Mouse (Mus musculus) MEL (cell line): Measurements from ENCODE around the gene Cfap57. TPM values are rescaled to one million over a fixed set of nuclear protein-coding genes. Genes with fewer than 3 reads are reported as not detected.

ENCODE experiments used
- DNase-seq: peaks from one replicate; pipeline ENCODE4 v3.0.0; 2011; ENCODE audit warnings: low read depth, low spot score
- H3K27ac ChIP-seq: 2 replicates; pipeline ENCODE4 v1.5.1; 2012; ENCODE audit warnings: low read depth, mild to moderate bottlenecking, control low read depth, low read length, moderate library complexity; ENCODE audit not compliant: control insufficient read depth
- H3K27me3 ChIP-seq, 2 experiments: fragments of 150-350 bp in 1 of 2; sonication (generic) in 1 of 2; 2 replicates each; pipeline ENCODE4 v1.6.1; 2012; ENCODE audit warnings: low read length in 2 of 2, mild to moderate bottlenecking in 2 of 2, improper control_type of control experiment in 1 of 2, moderate library complexity in 1 of 2; ENCODE audit not compliant: insufficient read depth in 2 of 2, control insufficient read depth in 1 of 2
- H3K36me3 ChIP-seq, 2 experiments: 2 replicates each; pipeline ENCODE4 v1.6.1; 2012 to 2014; ENCODE audit warnings: low read length in 2 of 2, improper control_type of control experiment in 1 of 2, inconsistent platforms in 1 of 2, mild to moderate bottlenecking in 1 of 2; ENCODE audit not compliant: insufficient read depth in 2 of 2, control insufficient read depth in 1 of 2
- H3K4me1 ChIP-seq, 2 experiments: fragments of 150-350 bp in 1 of 2; sonication (generic) in 1 of 2; 2 replicates each; pipeline ENCODE4 v1.6.1; 2012; ENCODE audit warnings: low read length in 2 of 2, improper control_type of control experiment in 1 of 2, mild to moderate bottlenecking in 1 of 2; ENCODE audit not compliant: insufficient read depth in 2 of 2, control insufficient read depth in 1 of 2
- H3K4me3 ChIP-seq, 2 experiments: fragments of 150-350 bp in 1 of 2; sonication (generic) in 1 of 2; 2 replicates each; pipeline ENCODE4 v1.5.1; 2012; ENCODE audit warnings: low read depth in 2 of 2, low read length in 2 of 2, mild to moderate bottlenecking in 2 of 2, moderate library complexity in 2 of 2, control low read depth in 1 of 2, improper control_type of control experiment in 1 of 2; ENCODE audit not compliant: control insufficient read depth in 1 of 2, insufficient read depth in 1 of 2
- H3K79me2 ChIP-seq: 2 replicates; pipeline ENCODE4 v1.6.1; 2012; ENCODE audit warnings: mild to moderate bottlenecking, low read length, moderate library complexity; ENCODE audit not compliant: control insufficient read depth, poor library complexity, insufficient read depth
- H3K9ac ChIP-seq: 2 replicates; pipeline ENCODE4 v1.6.1; 2012; ENCODE audit warnings: low read depth, mild to moderate bottlenecking, control low read depth, low read length, moderate library complexity; ENCODE audit not compliant: control insufficient read depth, poor library complexity, severe bottlenecking
- H3K9me3 ChIP-seq: fragments of 150-350 bp; sonication (generic); replicated peaks from 2 replicates; pipeline ENCODE4 v1.6.1; 2012; ENCODE audit warnings: mild to moderate bottlenecking, low read length, improper control_type of control experiment, moderate library complexity; ENCODE audit not compliant: insufficient read depth
- CHD2 ChIP-seq: IDR thresholded peaks from 2 replicates; pipeline ENCODE4 v1.6.1; 2011; ENCODE audit warnings: low read length, improper control_type of control experiment
- CTCF ChIP-seq, 3 experiments: IDR thresholded peaks in 2 of 3; conservative IDR thresholded peaks in 1 of 3; 2 replicates each; pipeline ENCODE4 v1.5.1; 2011 to 2012; ENCODE audit warnings: low read length in 3 of 3, low read depth in 2 of 3, mild to moderate bottlenecking in 2 of 3, improper control_type of control experiment in 1 of 3, inconsistent platforms in 1 of 3, mixed read lengths in 1 of 3, moderate library complexity in 1 of 3; ENCODE audit not compliant: control insufficient read depth in 1 of 3, insufficient read depth in 1 of 3, poor library complexity in 1 of 3, severe bottlenecking in 1 of 3
- E2F4 ChIP-seq: IDR thresholded peaks from 2 replicates; pipeline ENCODE4 v1.6.1; 2011; ENCODE audit warnings: low read depth, low read length, improper control_type of control experiment, borderline replicate concordance
- EP300 ChIP-seq, 2 experiments: IDR thresholded peaks; 2 replicates each; pipeline ENCODE4 v1.6.1; 2011; ENCODE audit warnings: improper control_type of control experiment in 2 of 2, low read length in 2 of 2, low read depth in 1 of 2, mild to moderate bottlenecking in 1 of 2
- ETS1 ChIP-seq: IDR thresholded peaks from 2 replicates; pipeline ENCODE4 v1.6.1; 2012; ENCODE audit warnings: low read depth, mild to moderate bottlenecking, inconsistent platforms, low read length, improper control_type of control experiment, moderate library complexity
- GABPA ChIP-seq: IDR thresholded peaks from 2 replicates; pipeline ENCODE4 v1.6.1; 2012; ENCODE audit warnings: low read depth, mild to moderate bottlenecking, inconsistent platforms, low read length, improper control_type of control experiment, moderate library complexity
- HCFC1 ChIP-seq: IDR thresholded peaks from 2 replicates; pipeline ENCODE4 v1.6.1; 2012; ENCODE audit warnings: low read depth, mild to moderate bottlenecking, inconsistent platforms, low read length, improper control_type of control experiment, moderate library complexity
- KAT2A ChIP-seq: conservative IDR thresholded peaks from 2 replicates; pipeline ENCODE4 v1.6.1; 2012; ENCODE audit warnings: low read depth, low read length, improper control_type of control experiment, inconsistent platforms
- MAFK ChIP-seq: IDR thresholded peaks from 2 replicates; pipeline ENCODE4 v1.6.1; 2011; ENCODE audit warnings: low read depth, mild to moderate bottlenecking, low read length, improper control_type of control experiment, borderline replicate concordance
- MYC ChIP-seq: IDR thresholded peaks from 2 replicates; pipeline ENCODE4 v1.6.1; 2011; ENCODE audit warnings: low read depth, mild to moderate bottlenecking, low read length, improper control_type of control experiment, moderate library complexity
- POLR2AphosphoS2 ChIP-seq: IDR thresholded peaks from 2 replicates; pipeline ENCODE4 v1.6.1; 2011; ENCODE audit warnings: low read length, improper control_type of control experiment
- RAD21 ChIP-seq: IDR thresholded peaks from 2 replicates; pipeline ENCODE4 v1.6.1; 2011; ENCODE audit warnings: mild to moderate bottlenecking, low read depth, low read length, improper control_type of control experiment
- SMC3 ChIP-seq: IDR thresholded peaks from 2 replicates; pipeline ENCODE4 v1.6.1; 2011; ENCODE audit warnings: low read depth, low read length, improper control_type of control experiment
- UBTF ChIP-seq: IDR thresholded peaks from 2 replicates; pipeline ENCODE4 v1.6.1; 2012; ENCODE audit warnings: low read depth, mild to moderate bottlenecking, inconsistent platforms, low read length, improper control_type of control experiment, moderate library complexity, borderline replicate concordance; ENCODE audit not compliant: insufficient read depth
- USF2 ChIP-seq, 2 experiments: IDR thresholded peaks; 2 replicates each; pipeline ENCODE4 v1.6.1; 2011 to 2012; ENCODE audit warnings: improper control_type of control experiment in 2 of 2, low read length in 2 of 2, borderline replicate concordance in 1 of 2, inconsistent platforms in 1 of 2, low read depth in 1 of 2, mild to moderate bottlenecking in 1 of 2; ENCODE audit not compliant: insufficient read depth in 1 of 2
- ZC3H11A ChIP-seq: IDR thresholded peaks from 2 replicates; pipeline ENCODE4 v1.6.1; 2012; ENCODE audit warnings: low read depth, mild to moderate bottlenecking, inconsistent platforms, low read length, improper control_type of control experiment
- ZNF384 ChIP-seq: IDR thresholded peaks from 2 replicates; pipeline ENCODE4 v1.6.1; 2012; ENCODE audit warnings: low read depth, mild to moderate bottlenecking, inconsistent platforms, low read length, improper control_type of control experiment
- polyA plus RNA-seq, 2 experiments: library from polyadenylated mRNA; stranded (reverse) in 1 of 2; unstranded in 1 of 2; fragments of >175 nt in 1 of 2; fragments of >200 nt in 1 of 2; gene quantifications; 2 replicates each; pipeline versions ENCODE4 v1.2.1 to v1.2.4; 2012; ENCODE audit warnings: low replicate concordance in 2 of 2, low read depth in 1 of 2; ENCODE audit not compliant: insufficient read length in 2 of 2, insufficient read depth in 1 of 2, missing spikeins in 1 of 2
- total RNA-seq: library from RNA; depleted of rRNA; stranded (reverse); fragments of 300-350 nt; gene quantifications from 2 replicates; pipeline ENCODE4 v1.2.3, GENCODE M21; 2012

The Cfap57 gene
- total and polyA plus RNA-seq, 3 experiments: not detected

GRCm38 (mm10) chr4:118576097-118576496 is 44.5 kb downstream of the Cfap57 start:
- Histone ChIP-seq H3K79me2 (no peaks in the 10 kb centered on the region), H3K9ac (no peak overlapping the region), H3K27ac (no peak overlapping the region), H3K9me3 (no peaks in the 10 kb centered on the region), H3K36me3 (no peaks in the 10 kb centered on the region), H3K27me3 (peaks cover 0 to 5% of the 10 kb centered on the region in 2 experiments), H3K4me1 (no peaks in the 10 kb centered on the region), H3K4me3 (no peak overlapping the region)
- TF ChIP-seq CHD2 (no peak), CTCF (IDR thresholded peaks at IDR 0.05 in 2 of 3, conservative IDR thresholded peaks at IDR 0.05 in 1 of 3; ENCODE audit: control insufficient read depth in 1 of 3, insufficient read depth in 1 of 3, low read depth in 2 of 3, low read length in 3 of 3, poor library complexity in 1 of 3, severe bottlenecking in 1 of 3) (peak; percentile 87 to 93 (median 88)), SMC3 (peak; percentile 68), HCFC1 (no peak), EP300 (IDR thresholded peaks at IDR 0.05; ENCODE audit: low read depth in 1 of 2, low read length in 2 of 2) (no peak), ZC3H11A (peak; percentile 57), KAT2A (no peak), POLR2AphosphoS2 (no peak), USF2 (IDR thresholded peaks at IDR 0.05; ENCODE audit: borderline replicate concordance in 1 of 2, insufficient read depth in 1 of 2, low read depth in 1 of 2, low read length in 2 of 2) (no peak), UBTF (no peak), MYC (0 out of 2 replicates have a peak, but pooled peaks have one; percentile 42), RAD21 (peak; percentile 87)
- peak; percentile 82 for DNase-seq

DNA sequence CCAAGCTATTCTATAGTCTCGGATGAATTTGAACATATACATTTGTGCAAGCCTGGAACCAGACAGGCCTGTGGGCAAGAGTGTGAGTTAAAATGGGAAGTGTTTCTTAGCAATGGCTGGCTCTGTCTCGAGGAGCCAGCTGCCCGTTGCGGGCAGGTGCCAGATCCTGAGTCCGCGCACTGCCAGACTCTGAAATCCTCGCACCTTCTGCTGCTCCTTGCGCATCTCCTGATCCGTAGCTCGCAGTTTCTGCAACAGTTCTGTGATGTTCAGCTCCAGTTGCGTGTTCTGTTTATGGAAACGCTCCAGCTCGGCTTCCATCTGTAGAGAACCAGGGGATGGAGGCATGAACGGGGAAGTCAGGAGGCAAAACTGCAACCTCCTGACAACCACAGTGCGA is 49.1 kb downstream of the Cfap57 start:
- peaks cover 0 to 28% of the 10 kb centered on the region in 2 experiments; a peak in 3 of 4 replicates for H3K4me1 ChIP-seq
- no peak overlapping the region for H3K4me3 ChIP-seq
- no peak overlapping the region for H3K27ac ChIP-seq
- no peaks in the 10 kb centered on the region; a peak in 1 of 4 replicates for H3K27me3 ChIP-seq
- H3K79me2 ChIP-seq: no peaks in the 10 kb centered on the region
- DNase-seq: no peak
- H3K9me3 ChIP-seq: no peaks in the 10 kb centered on the region
- H3K9ac ChIP-seq: no peak overlapping the region
- peaks cover 0 to 4% of the 10 kb centered on the region in 2 experiments; a peak in 1 of 4 replicates for H3K36me3 ChIP-seq
- no peak for TF ChIP-seq RAD21
- no peak for TF ChIP-seq E2F4
- TF ChIP-seq ETS1: no peak
- TF ChIP-seq GABPA: no peak
- TF ChIP-seq MAFK: no peak
- TF ChIP-seq CHD2: no peak
- no peak for TF ChIP-seq ZNF384
- TF ChIP-seq, all 39 proteins: peak for 0
